Mouse (Mus musculus): ENCODE data around the gene Pde8a. TPM values are rescaled to one million over a fixed set of nuclear protein-coding genes. Genes with fewer than 3 reads are reported as not detected.

Gene Pde8a
- polyA plus RNA-seq, 1 experiment from 2014 or later: 4.8 TPM

GRCm38 (mm10) chr7:81250601-81251000 is 37.2 kb downstream of the Pde8a start:
- Histone ChIP-seq H3K27me3 (no peaks in the 10 kb centered on the region), H3K9me3 (no peaks in the 10 kb centered on the region), H3K9ac (no peak overlapping the region), H3K27ac (no peak overlapping the region), H3K4me2 (replicated peaks) (no peak overlapping the region), H3K4me1 (no peaks in the 10 kb centered on the region), H3K36me3 (no peaks in the 10 kb centered on the region), H3K4me3 (no peak overlapping the region)
- WGBS: 76% methylated on average over 6 of the region's 6 CpGs
- no peak for ATAC-seq (ENCODE audit: low FRiP score, low read depth)

GRCm38 (mm10) chr7:81251521-81251920 is 38.1 kb downstream of the Pde8a start:
- H3K9me3 ChIP-seq: no peaks in the 10 kb centered on the region
- no peaks in the 10 kb centered on the region for H3K4me1 ChIP-seq
- no peak overlapping the region for H3K9ac ChIP-seq
- H3K27me3 ChIP-seq: no peaks in the 10 kb centered on the region
- H3K4me3 ChIP-seq: no peak overlapping the region
- H3K4me2 ChIP-seq (replicated peaks): no peak overlapping the region
- no peaks in the 10 kb centered on the region for H3K36me3 ChIP-seq
- no peak overlapping the region for H3K27ac ChIP-seq
- WGBS: 95% methylated on average over 2 of the region's 2 CpGs
- no peak for ATAC-seq (ENCODE audit: low FRiP score, low read depth)

DNA sequence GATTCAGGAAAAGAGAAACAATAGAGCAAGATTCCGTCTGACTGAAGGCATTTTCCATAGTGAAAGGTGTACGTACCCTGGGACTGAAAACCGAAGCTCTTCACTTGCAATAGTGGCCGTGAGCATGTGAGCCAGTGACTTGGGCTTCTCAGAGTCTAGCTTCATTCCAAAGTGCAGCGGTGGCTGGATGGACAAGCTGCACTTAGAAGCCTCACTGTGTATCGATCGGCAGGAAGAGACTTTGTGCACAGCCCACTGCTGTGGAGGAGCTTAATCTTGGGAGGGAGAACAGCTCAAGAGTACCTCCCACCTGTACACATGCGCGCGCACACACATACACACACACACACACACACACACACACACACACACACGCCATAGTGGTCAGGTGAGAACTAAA is 39.9 kb downstream of the Pde8a start:
- Histone ChIP-seq H3K4me2 (replicated peaks) (no peak overlapping the region), H3K27me3 (no peaks in the 10 kb centered on the region), H3K9me3 (no peaks in the 10 kb centered on the region), H3K4me3 (no peak overlapping the region), H3K27ac (no peak overlapping the region), H3K4me1 (no peaks in the 10 kb centered on the region), H3K9ac (no peak overlapping the region), H3K36me3 (no peaks in the 10 kb centered on the region)
- 81% methylated on average over 11 of the region's 11 CpGs for WGBS
- no peak for ATAC-seq (ENCODE audit: low FRiP score, low read depth)

DNA sequence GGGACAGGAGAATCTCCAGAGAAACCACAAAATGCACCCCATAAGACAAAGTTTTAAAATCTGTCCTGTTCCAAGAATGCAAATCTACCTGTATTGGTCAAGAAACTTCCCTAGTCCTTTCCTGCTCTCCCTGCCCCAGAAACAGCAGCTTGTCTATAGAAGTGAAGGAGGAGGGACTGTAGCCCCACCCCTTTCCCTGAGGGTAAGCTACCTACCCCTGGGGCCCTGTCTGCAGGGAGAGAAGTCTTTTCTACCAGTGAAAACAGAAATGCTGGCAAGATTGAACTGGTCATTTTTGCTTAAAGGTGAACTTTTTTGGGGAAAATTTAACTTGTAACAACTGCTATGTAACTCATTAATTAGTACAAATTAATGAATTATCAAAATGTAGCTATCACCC is 41.2 kb downstream of the Pde8a start:
- H3K4me2 ChIP-seq (replicated peaks): no peak overlapping the region
- no peaks in the 10 kb centered on the region for H3K36me3 ChIP-seq
- H3K9me3 ChIP-seq: no peaks in the 10 kb centered on the region
- no peak for ATAC-seq (ENCODE audit: low FRiP score, low read depth)
- H3K4me1 ChIP-seq: no peaks in the 10 kb centered on the region
- H3K27ac ChIP-seq: no peak overlapping the region
- H3K4me3 ChIP-seq: no peak overlapping the region
- no peak overlapping the region for H3K9ac ChIP-seq
- H3K27me3 ChIP-seq: no peaks in the 10 kb centered on the region

DNA sequence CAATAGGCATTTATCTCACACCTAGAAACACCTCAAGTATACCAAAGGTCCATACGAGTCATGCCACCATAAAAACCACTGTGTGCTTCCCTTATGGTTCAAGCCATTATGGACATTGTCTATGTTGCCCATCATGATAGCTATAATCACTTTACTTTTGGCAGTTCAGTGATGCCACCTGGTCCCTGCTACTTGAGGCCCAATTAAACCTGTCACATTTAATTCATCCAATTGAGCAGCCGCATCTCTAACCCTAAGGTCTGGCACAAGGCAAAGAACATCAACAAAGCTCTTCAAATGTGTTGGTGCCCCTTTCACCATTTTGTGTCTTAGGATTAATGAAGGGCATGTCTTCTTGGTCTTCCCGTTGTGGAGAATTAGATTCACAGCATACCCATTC is 42.1 kb downstream of the Pde8a start:
- Histone ChIP-seq H3K27ac (no peak overlapping the region), H3K4me3 (no peak overlapping the region), H3K4me1 (peaks cover under 1% of the 10 kb centered on the region; the same call in 1 of the 2 replicates), H3K27me3 (no peaks in the 10 kb centered on the region), H3K36me3 (no peaks in the 10 kb centered on the region), H3K9me3 (no peaks in the 10 kb centered on the region), H3K4me2 (replicated peaks) (no peak overlapping the region), H3K9ac (no peak overlapping the region)
- WGBS: 94% methylated on average over 3 of the region's 3 CpGs
- ATAC-seq (ENCODE audit: low FRiP score, low read depth): no peak

- Histone ChIP-seq H3K4me1 (peaks cover 11% of the 10 kb centered on the region), H3K36me3 (no peaks in the 10 kb centered on the region), H3K9ac (no peak overlapping the region), H3K27me3 (no peaks in the 10 kb centered on the region), H3K4me3 (no peak overlapping the region), H3K4me2 (replicated peaks) (no peak overlapping the region), H3K27ac (no peak overlapping the region), H3K9me3 (no peaks in the 10 kb centered on the region)
- no peak for ATAC-seq (ENCODE audit: low FRiP score, low read depth)
- 87% methylated on average over 3 of the region's 3 CpGs for WGBS
Measured at GRCm38 (mm10) chr7:81256773-81257172, 43.4 kb downstream of the Pde8a start.

GRCm38 (mm10) chr7:81261548-81261947 is 48.2 kb downstream of the Pde8a start:
- Histone ChIP-seq H3K4me1 (peaks cover 11% of the 10 kb centered on the region), H3K9me3 (no peaks in the 10 kb centered on the region), H3K27ac (no peak overlapping the region), H3K4me2 (replicated peaks) (no peak overlapping the region), H3K4me3 (no peak overlapping the region), H3K36me3 (no peaks in the 10 kb centered on the region), H3K27me3 (no peaks in the 10 kb centered on the region), H3K9ac (no peak overlapping the region)
- ATAC-seq (ENCODE audit: low FRiP score, low read depth): no peak
- WGBS: 72% methylated on average over 7 of the region's 7 CpGs

GRCm38 (mm10) chr7:81272908-81273307 is 59.5 kb downstream of the Pde8a start:
- Histone ChIP-seq H3K4me2 (replicated peaks) (no peak overlapping the region), H3K9me3 (no peaks in the 10 kb centered on the region; the same call in 1 of the 2 replicates), H3K27ac (no peak overlapping the region), H3K9ac (no peak overlapping the region), H3K36me3 (no peaks in the 10 kb centered on the region), H3K27me3 (no peaks in the 10 kb centered on the region), H3K4me1 (no peaks in the 10 kb centered on the region), H3K4me3 (no peak overlapping the region)
- WGBS: 69% methylated on average over 3 of the region's 3 CpGs
- ATAC-seq (ENCODE audit: low FRiP score, low read depth): no peak

- no peak overlapping the region for H3K9ac ChIP-seq
- no peak overlapping the region for H3K4me2 ChIP-seq (replicated peaks)
- no peak for ATAC-seq (ENCODE audit: low FRiP score, low read depth)
- H3K4me1 ChIP-seq: peaks cover 9% of the 10 kb centered on the region
- no peak overlapping the region for H3K4me3 ChIP-seq
- H3K9me3 ChIP-seq: no peaks in the 10 kb centered on the region; the same call in 1 of the 2 replicates
- no peaks in the 10 kb centered on the region for H3K27me3 ChIP-seq
- H3K27ac ChIP-seq: no peak overlapping the region
- WGBS: 81% methylated on average over 6 of the region's 6 CpGs
- H3K36me3 ChIP-seq: no peaks in the 10 kb centered on the region
Measured at GRCm38 (mm10) chr7:81278966-81279365, 65.6 kb downstream of the Pde8a start.

GRCm38 (mm10) chr7:81281240-81281639 is 67.8 kb downstream of the Pde8a start:
- no peak overlapping the region for H3K4me2 ChIP-seq (replicated peaks)
- no peak overlapping the region for H3K9ac ChIP-seq

GRCm38 (mm10) chr7:81286456-81286855 is 73.1 kb downstream of the Pde8a start:
- peaks cover 7% of the 10 kb centered on the region for H3K4me1 ChIP-seq
- H3K27ac ChIP-seq: no peak overlapping the region
- no peak overlapping the region for H3K9ac ChIP-seq
- 43% methylated on average over 7 of the region's 7 CpGs for WGBS
- H3K36me3 ChIP-seq: no peaks in the 10 kb centered on the region
- H3K4me3 ChIP-seq: no peak overlapping the region
- no peak overlapping the region for H3K4me2 ChIP-seq (replicated peaks)
- no peaks in the 10 kb centered on the region for H3K27me3 ChIP-seq
- ATAC-seq (ENCODE audit: low FRiP score, low read depth): no peak
- H3K9me3 ChIP-seq: no peaks in the 10 kb centered on the region

More at GRCm38 (mm10) chr7:81281240-81281639, 67.8 kb downstream of the Pde8a start:
- no peak overlapping the region for H3K27ac ChIP-seq
- no peak for ATAC-seq (ENCODE audit: low FRiP score, low read depth)
- WGBS: 76% methylated on average over 1 of the region's 1 CpGs
- H3K4me3 ChIP-seq: no peak overlapping the region
- no peaks in the 10 kb centered on the region for H3K36me3 ChIP-seq
- H3K4me1 ChIP-seq: peaks cover 9% of the 10 kb centered on the region
- H3K27me3 ChIP-seq: no peaks in the 10 kb centered on the region
- no peaks in the 10 kb centered on the region; the same call in 1 of the 2 replicates for H3K9me3 ChIP-seq

DNA sequence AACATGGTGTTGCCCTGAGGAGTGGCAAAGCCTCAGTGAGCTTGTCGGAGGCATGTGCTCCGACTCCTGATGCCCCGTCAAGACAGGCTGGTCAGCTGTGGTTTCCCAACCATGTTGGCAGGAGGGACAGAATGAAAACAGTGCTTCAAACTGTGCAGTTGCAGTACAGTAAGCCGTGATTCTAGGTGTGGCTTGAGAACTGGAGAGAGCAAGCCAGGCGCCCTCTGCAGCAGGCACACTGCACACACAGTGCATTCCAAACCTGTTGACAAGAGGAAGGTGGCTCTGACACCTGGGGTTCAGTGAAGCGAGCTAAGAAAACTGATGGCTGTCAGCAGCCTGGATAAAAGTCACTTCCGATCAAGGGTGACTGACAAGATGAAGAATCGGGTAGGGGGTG is 73.5 kb downstream of the Pde8a start:
- H3K4me2 ChIP-seq (replicated peaks): no peak overlapping the region
- no peak overlapping the region for H3K4me3 ChIP-seq
- no peak overlapping the region for H3K27ac ChIP-seq
- no peak for ATAC-seq (ENCODE audit: low FRiP score, low read depth)
- H3K9ac ChIP-seq: no peak overlapping the region
- 57% methylated on average over 8 of the region's 8 CpGs for WGBS
- no peaks in the 10 kb centered on the region for H3K9me3 ChIP-seq
- no peaks in the 10 kb centered on the region for H3K27me3 ChIP-seq
- H3K4me1 ChIP-seq: peaks cover 2% of the 10 kb centered on the region
- no peaks in the 10 kb centered on the region for H3K36me3 ChIP-seq

GRCm38 (mm10) chr7:81295169-81295568 is 81.8 kb downstream of the Pde8a start:
- ATAC-seq (ENCODE audit: low FRiP score, low read depth): no peak
- Histone ChIP-seq H3K36me3 (no peaks in the 10 kb centered on the region), H3K9me3 (no peaks in the 10 kb centered on the region), H3K9ac (no peak overlapping the region), H3K27me3 (no peaks in the 10 kb centered on the region), H3K4me2 (replicated peaks) (no peak overlapping the region), H3K4me3 (no peak overlapping the region), H3K27ac (no peak overlapping the region), H3K4me1 (peaks cover 6% of the 10 kb centered on the region)
- WGBS: 78% methylated on average over 2 of the region's 2 CpGs

Data from limb, embryonic 13.5 days (tissue).